Mouse (Mus musculus) CH12.LX (cell line): ENCODE data around the gene Pdilt.

Source experiments
- CTCF ChIP-seq, 2 experiments: IDR thresholded peaks in 1 of 2; conservative IDR thresholded peaks in 1 of 2; 2 replicates each; pipeline ENCODE4 v1.5.1; 2011 to 2012; ENCODE audit warnings: low read depth in 2 of 2, low read length in 2 of 2, improper control_type of control experiment in 1 of 2, inconsistent platforms in 1 of 2, mild to moderate bottlenecking in 1 of 2, moderate library complexity in 1 of 2
- E2F4 ChIP-seq: IDR thresholded peaks from 2 replicates; pipeline ENCODE4 v1.6.1; 2011; ENCODE audit warnings: low read depth, low read length, improper control_type of control experiment; ENCODE audit not compliant: insufficient replicate concordance
- NELFE ChIP-seq: IDR thresholded peaks from 2 replicates; pipeline ENCODE4 v1.6.1; 2011; ENCODE audit warnings: low read depth, low read length, improper control_type of control experiment
- POLR2A ChIP-seq: IDR thresholded peaks from 2 replicates; pipeline ENCODE4 v1.6.1; 2011; ENCODE audit warnings: low read depth, mild to moderate bottlenecking, improper control_type of control experiment, low read length

GRCm38 (mm10) chr7:119527135-119527534, 3.8 kb upstream of the Pdilt start:
- no peak for TF ChIP-seq CTCF (conservative IDR thresholded peaks at IDR 0.05 in 1 of 2, IDR thresholded peaks at IDR 0.05 in 1 of 2; ENCODE audit: low read depth in 2 of 2, low read length in 2 of 2)
- TF ChIP-seq E2F4, result no peak
- no peak for TF ChIP-seq NELFE
- no peak for TF ChIP-seq POLR2A
